Mouse (Mus musculus): Measurements from ENCODE around the gene Eif4g3. TPM values are rescaled to one million over a fixed set of nuclear protein-coding genes. Genes with fewer than 3 reads are reported as not detected.

The Eif4g3 gene
- polyA plus RNA-seq, 1 experiment from 2014 or later = 55.9 TPM

GRCm38 (mm10) chr4:138009786-138010502, 17.1 kb downstream of the Eif4g3 start:
- H3K9ac ChIP-seq (ENCODE audit: low read depth, low read length) = no peak overlapping the region
- H3K4me1 ChIP-seq (ENCODE audit: control insufficient read depth, insufficient read depth, low read length) = no peaks in the 10 kb centered on the region
- no peak overlapping the region for H3K27ac ChIP-seq (ENCODE audit: low read depth, low read length)
- WGBS = 95% methylated on average over 4 of the region's 4 CpGs
- H3K4me3 ChIP-seq (ENCODE audit: low read length) = no peak overlapping the region
- H3K9me3 ChIP-seq (ENCODE audit: control insufficient read depth, low read length) = no peaks in the 10 kb centered on the region
- H3K27me3 ChIP-seq (ENCODE audit: control insufficient read depth, insufficient read depth, low read length) = no peaks in the 10 kb centered on the region
- ATAC-seq (ENCODE audit: low FRiP score, low TSS enrichment) = no peak
- H3K4me2 ChIP-seq (replicated peaks; ENCODE audit: low read depth, low read length) = no peak overlapping the region
- peaks cover 53% of the 10 kb centered on the region for H3K36me3 ChIP-seq (ENCODE audit: control insufficient read depth, insufficient read depth, low read length)

DNA sequence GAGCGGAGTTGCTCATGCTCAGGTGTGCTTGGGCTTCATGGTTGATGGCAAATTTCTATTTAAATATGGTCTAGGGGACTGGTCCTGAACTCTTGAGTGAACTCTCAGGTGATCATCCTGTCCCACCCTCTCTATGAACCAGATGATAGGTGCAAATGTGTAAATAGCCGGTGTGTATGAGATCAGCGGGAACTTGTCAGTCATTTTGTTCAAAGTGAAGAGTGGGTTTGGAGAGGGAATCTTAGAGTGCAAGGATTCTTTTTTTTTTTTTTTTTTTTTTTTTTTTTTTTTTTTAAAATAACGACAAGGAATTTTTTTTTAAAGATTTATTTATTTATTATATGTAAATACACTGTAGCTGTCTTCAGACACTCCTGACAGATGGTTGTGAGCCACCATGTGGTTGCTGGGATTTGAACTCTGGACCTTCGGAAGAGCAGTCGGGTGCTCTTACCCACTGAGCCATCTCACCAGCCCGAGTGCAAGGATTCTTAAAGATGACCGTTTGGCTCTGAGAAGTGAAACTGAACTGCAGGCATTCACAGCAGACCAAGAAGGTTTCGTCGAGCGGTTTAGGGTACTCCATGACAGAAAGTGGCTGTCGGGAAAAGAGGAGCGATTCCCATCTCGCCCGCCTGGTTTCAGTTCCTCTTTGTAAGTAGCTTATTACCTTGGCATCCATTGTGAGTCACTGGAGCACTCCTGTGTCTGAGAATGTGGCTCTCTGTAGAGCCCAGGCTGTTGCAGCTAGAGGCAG, 21.1 kb downstream of the Eif4g3 start:
- Histone ChIP-seq H3K27ac (ENCODE audit: low read depth, low read length) (no peak overlapping the region), H3K4me3 (ENCODE audit: low read length) (no peak overlapping the region), H3K36me3 (ENCODE audit: control insufficient read depth, insufficient read depth, low read length) (peaks cover 59% of the 10 kb centered on the region), H3K4me1 (ENCODE audit: control insufficient read depth, insufficient read depth, low read length) (peaks cover 6% of the 10 kb centered on the region; the same call in 1 of the 2 replicates), H3K9ac (ENCODE audit: low read depth, low read length) (no peak overlapping the region), H3K9me3 (ENCODE audit: control insufficient read depth, low read length) (no peaks in the 10 kb centered on the region), H3K27me3 (ENCODE audit: control insufficient read depth, insufficient read depth, low read length) (no peaks in the 10 kb centered on the region), H3K4me2 (replicated peaks; ENCODE audit: low read depth, low read length) (no peak overlapping the region)
- no peak for ATAC-seq (ENCODE audit: low FRiP score, low TSS enrichment)
- WGBS = 96% methylated on average over 15 of the region's 15 CpGs

DNA sequence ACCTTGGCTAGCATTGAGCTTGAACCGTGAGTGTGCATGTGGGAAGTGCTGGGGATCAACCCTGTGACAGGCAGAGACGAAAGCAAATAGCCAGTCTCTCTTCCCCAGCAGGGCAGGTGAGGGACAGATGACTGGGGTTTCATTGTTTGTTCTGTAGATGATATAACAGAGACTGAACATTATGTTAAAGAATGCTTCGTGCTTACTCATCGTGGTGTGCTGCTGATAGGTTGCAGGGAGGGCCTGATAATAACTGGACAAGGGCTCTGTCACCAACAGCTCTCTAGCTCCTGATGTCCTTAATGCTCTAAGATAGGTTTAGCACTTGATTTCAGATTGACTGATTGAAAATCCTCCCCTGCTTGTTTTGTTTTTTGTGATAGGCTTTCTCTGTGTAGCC, 23.1 kb downstream of the Eif4g3 start:
- H3K4me2 ChIP-seq (replicated peaks; ENCODE audit: low read depth, low read length) = no peak overlapping the region
- 79% methylated on average over 4 of the region's 4 CpGs for WGBS
- H3K4me1 ChIP-seq (ENCODE audit: control insufficient read depth, insufficient read depth, low read length) = peaks cover 12% of the 10 kb centered on the region; the same call in 1 of the 2 replicates
- no peak overlapping the region for H3K4me3 ChIP-seq (ENCODE audit: low read length)
- no peak overlapping the region for H3K9ac ChIP-seq (ENCODE audit: low read depth, low read length)
- no peak for ATAC-seq (ENCODE audit: low FRiP score, low TSS enrichment)
- peaks cover 47% of the 10 kb centered on the region for H3K36me3 ChIP-seq (ENCODE audit: control insufficient read depth, insufficient read depth, low read length)
- no peak overlapping the region for H3K27ac ChIP-seq (ENCODE audit: low read depth, low read length)
- no peaks in the 10 kb centered on the region for H3K9me3 ChIP-seq (ENCODE audit: control insufficient read depth, low read length)
- H3K27me3 ChIP-seq (ENCODE audit: control insufficient read depth, insufficient read depth, low read length) = no peaks in the 10 kb centered on the region

- Histone ChIP-seq H3K27me3 (ENCODE audit: control insufficient read depth, insufficient read depth, low read length) (no peaks in the 10 kb centered on the region), H3K4me3 (ENCODE audit: low read length) (no peak overlapping the region), H3K9ac (ENCODE audit: low read depth, low read length) (no peak overlapping the region), H3K9me3 (ENCODE audit: control insufficient read depth, low read length) (no peaks in the 10 kb centered on the region), H3K4me1 (ENCODE audit: control insufficient read depth, insufficient read depth, low read length) (peaks cover 12% of the 10 kb centered on the region; the same call in 1 of the 2 replicates), H3K4me2 (replicated peaks; ENCODE audit: low read depth, low read length) (no peak overlapping the region), H3K36me3 (ENCODE audit: control insufficient read depth, insufficient read depth, low read length) (peaks cover 39% of the 10 kb centered on the region), H3K27ac (ENCODE audit: low read depth, low read length) (peak overlapping the region; percentile 56; the same call in 1 of the 2 replicates)
- WGBS = 56% methylated on average over 11 of the region's 11 CpGs
- no peak for ATAC-seq (ENCODE audit: low FRiP score, low TSS enrichment)
Measured at GRCm38 (mm10) chr4:138017085-138017637, 24.3 kb downstream of the Eif4g3 start.

DNA sequence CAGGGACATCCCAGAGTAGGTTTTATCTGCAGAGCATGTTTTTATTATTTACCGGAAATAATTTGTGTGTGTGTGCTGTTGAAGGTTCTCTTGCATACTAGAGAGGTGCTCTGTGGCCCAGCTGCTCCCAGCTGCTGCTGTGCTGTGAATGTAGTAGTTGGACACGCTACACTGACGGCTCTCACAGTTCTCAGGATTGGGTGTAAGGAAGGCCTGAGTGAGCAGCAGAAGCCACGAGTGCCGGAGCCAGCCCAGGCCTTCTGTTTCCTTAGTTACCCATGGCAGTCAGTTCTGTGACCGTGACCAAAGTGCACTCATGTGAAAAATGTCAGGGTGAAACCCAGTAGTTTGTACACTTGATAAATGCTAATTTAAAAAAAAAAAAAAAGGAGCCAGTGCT, 25.2 kb downstream of the Eif4g3 start:
- no peaks in the 10 kb centered on the region for H3K27me3 ChIP-seq (ENCODE audit: control insufficient read depth, insufficient read depth, low read length)
- no peak overlapping the region for H3K4me2 ChIP-seq (replicated peaks; ENCODE audit: low read depth, low read length)
- no peaks in the 10 kb centered on the region for H3K9me3 ChIP-seq (ENCODE audit: control insufficient read depth, low read length)
- WGBS = 43% methylated on average over 6 of the region's 6 CpGs
- H3K9ac ChIP-seq (ENCODE audit: low read depth, low read length) = no peak overlapping the region
- peaks cover 36% of the 10 kb centered on the region for H3K36me3 ChIP-seq (ENCODE audit: control insufficient read depth, insufficient read depth, low read length)
- H3K4me3 ChIP-seq (ENCODE audit: low read length) = no peak overlapping the region
- ATAC-seq (ENCODE audit: low FRiP score, low TSS enrichment) = peak; percentile 79
- H3K4me1 ChIP-seq (ENCODE audit: control insufficient read depth, insufficient read depth, low read length) = peaks cover 12% of the 10 kb centered on the region; the same call in 1 of the 2 replicates
- peak overlapping the region; percentile 37; the same call in 1 of the 2 replicates for H3K27ac ChIP-seq (ENCODE audit: low read depth, low read length)

DNA sequence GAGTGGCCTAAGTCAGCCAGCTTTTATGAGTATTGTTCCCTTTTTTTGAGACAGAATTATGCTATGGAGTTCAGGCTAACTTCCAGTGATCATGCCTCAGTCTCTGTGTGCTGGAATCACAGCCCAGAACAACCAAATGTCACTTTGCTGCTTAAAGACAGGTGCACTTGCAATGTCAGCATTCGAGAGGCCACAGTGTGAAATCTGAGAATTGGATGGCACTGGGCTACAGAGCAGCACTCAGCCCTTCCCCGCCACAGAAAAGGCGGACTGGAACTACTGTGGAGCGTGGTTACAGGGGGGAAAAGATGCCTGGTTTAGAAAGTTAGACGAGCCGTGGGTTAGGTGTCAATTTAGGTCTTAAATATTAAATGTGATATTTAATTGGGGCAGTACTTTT, 27.4 kb downstream of the Eif4g3 start:
- no peak overlapping the region for H3K4me2 ChIP-seq (replicated peaks; ENCODE audit: low read depth, low read length)
- no peaks in the 10 kb centered on the region for H3K27me3 ChIP-seq (ENCODE audit: control insufficient read depth, insufficient read depth, low read length)
- WGBS = 31% methylated on average over 6 of the region's 6 CpGs
- no peak overlapping the region for H3K4me3 ChIP-seq (ENCODE audit: low read length)
- no peaks in the 10 kb centered on the region for H3K9me3 ChIP-seq (ENCODE audit: control insufficient read depth, low read length)
- H3K36me3 ChIP-seq (ENCODE audit: control insufficient read depth, insufficient read depth, low read length) = peaks cover 32% of the 10 kb centered on the region
- H3K9ac ChIP-seq (ENCODE audit: low read depth, low read length) = no peak overlapping the region
- H3K27ac ChIP-seq (ENCODE audit: low read depth, low read length) = peak overlapping the region; percentile 32; the same call in 1 of the 2 replicates
- ATAC-seq (ENCODE audit: low FRiP score, low TSS enrichment) = no peak
- H3K4me1 ChIP-seq (ENCODE audit: control insufficient read depth, insufficient read depth, low read length) = peaks cover 12% of the 10 kb centered on the region; the same call in 1 of the 2 replicates

DNA sequence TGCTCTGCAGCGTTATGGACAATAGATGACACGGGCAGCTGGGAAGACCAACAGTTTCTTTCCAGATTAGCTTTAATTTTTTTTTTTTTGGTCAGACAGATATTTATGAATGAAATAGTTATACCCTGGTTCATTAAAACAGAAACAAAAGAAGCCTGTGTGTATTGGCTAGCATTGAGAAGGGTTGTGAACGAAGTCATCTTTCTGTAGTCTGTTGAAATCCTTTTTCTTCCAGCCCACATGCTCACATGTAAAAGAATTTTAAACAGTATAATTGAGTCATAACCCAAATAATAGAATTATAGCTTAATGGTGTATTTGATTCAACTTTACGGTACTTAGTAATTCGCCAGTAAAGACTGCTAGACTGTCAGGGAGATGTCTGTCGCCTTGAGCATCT, 28.8 kb downstream of the Eif4g3 start:
- Histone ChIP-seq H3K4me2 (replicated peaks; ENCODE audit: low read depth, low read length) (no peak overlapping the region), H3K27me3 (ENCODE audit: control insufficient read depth, insufficient read depth, low read length) (no peaks in the 10 kb centered on the region), H3K36me3 (ENCODE audit: control insufficient read depth, insufficient read depth, low read length) (peaks cover 34% of the 10 kb centered on the region), H3K9ac (ENCODE audit: low read depth, low read length) (no peak overlapping the region), H3K27ac (ENCODE audit: low read depth, low read length) (no peak overlapping the region), H3K9me3 (ENCODE audit: control insufficient read depth, low read length) (no peaks in the 10 kb centered on the region), H3K4me3 (ENCODE audit: low read length) (no peak overlapping the region), H3K4me1 (ENCODE audit: control insufficient read depth, insufficient read depth, low read length) (peaks cover 12% of the 10 kb centered on the region; the same call in 1 of the 2 replicates)
- no peak for ATAC-seq (ENCODE audit: low FRiP score, low TSS enrichment)
- WGBS = 93% methylated on average over 6 of the region's 6 CpGs

- Histone ChIP-seq H3K27ac (ENCODE audit: low read depth, low read length) (no peak overlapping the region), H3K4me1 (ENCODE audit: control insufficient read depth, insufficient read depth, low read length) (peaks cover 9% of the 10 kb centered on the region; the same call in 1 of the 2 replicates), H3K27me3 (ENCODE audit: control insufficient read depth, insufficient read depth, low read length) (no peaks in the 10 kb centered on the region), H3K4me3 (ENCODE audit: low read length) (no peak overlapping the region), H3K9me3 (ENCODE audit: control insufficient read depth, low read length) (no peaks in the 10 kb centered on the region), H3K36me3 (ENCODE audit: control insufficient read depth, insufficient read depth, low read length) (peaks cover 35% of the 10 kb centered on the region), H3K9ac (ENCODE audit: low read depth, low read length) (no peak overlapping the region), H3K4me2 (replicated peaks; ENCODE audit: low read depth, low read length) (no peak overlapping the region)
- ATAC-seq (ENCODE audit: low FRiP score, low TSS enrichment) = no peak
- WGBS = 84% methylated on average over 2 of the region's 2 CpGs
Measured at GRCm38 (mm10) chr4:138022761-138023160, 29.9 kb downstream of the Eif4g3 start.
